Mouse (Mus musculus): ENCODE measurements at regions not wholly inside any gene's neighbourhood (a gene's known extent, or its start where the extent isn't known, plus 50 kb on each side); places are given as distances from the start of the nearest gene placed in this dataset.

DNA sequence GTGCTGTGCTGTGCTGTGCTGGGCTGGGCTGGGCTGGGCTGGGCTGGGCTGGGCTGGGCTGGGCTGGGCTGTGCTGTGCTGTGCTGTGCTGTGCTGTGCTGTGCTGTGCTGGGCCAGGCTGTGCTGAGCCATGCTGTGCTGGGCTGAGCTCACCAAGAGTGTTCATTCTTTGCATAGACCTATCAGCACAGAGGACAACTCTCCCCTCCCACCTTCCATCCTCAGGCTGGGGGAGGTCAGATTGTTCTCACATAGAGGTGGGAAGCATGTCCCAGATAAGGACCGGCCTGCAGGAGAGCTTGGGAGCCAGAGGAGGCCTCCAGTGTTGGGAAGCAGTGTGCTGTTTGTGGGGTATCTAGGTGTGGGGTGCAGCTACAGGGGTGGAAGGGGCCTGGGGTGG lies 188.0 kb downstream of the Matn1 start:
- Histone ChIP-seq H3K36me3 (ENCODE audit: poor library complexity, severe bottlenecking) (no peaks in the 10 kb centered on the region), H3K27me3 (no peaks in the 10 kb centered on the region), H3K9ac (peak overlapping the region; percentile 12; the same call in 1 of the 2 replicates), H3K4me2 (no peak overlapping the region), H3K27ac (no peak overlapping the region), H3K9me3 (replicated peaks) (no peaks in the 10 kb centered on the region), H3K4me3 (no peak overlapping the region), H3K4me1 (peaks cover 10% of the 10 kb centered on the region; the same call in 1 of the 2 replicates)
- no peak for ATAC-seq
- WGBS, result 18% methylated on average over 1 of the region's 1 CpGs

DNA sequence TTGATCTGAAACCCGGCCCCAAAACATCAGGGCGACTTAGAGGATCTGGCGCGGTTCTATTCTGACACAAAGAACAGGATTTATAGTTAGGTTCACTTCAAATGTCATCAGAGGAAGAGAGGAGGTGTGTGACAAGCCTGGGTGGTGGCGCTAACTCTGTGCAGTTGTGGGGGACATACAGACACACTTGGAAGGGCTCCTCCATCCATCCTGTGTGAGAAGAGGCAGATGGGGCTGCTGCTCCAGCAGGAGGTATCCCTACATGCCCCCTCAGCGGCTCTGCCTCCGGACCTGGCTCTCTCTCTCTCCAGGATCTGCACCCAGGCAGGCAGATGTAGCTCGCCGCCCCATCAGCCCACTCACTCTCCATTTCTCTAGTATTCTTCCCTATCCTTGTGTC lies 188.6 kb downstream of the Matn1 start:
- H3K27me3 ChIP-seq, result no peaks in the 10 kb centered on the region
- no peak overlapping the region for H3K4me3 ChIP-seq
- no peaks in the 10 kb centered on the region for H3K9me3 ChIP-seq (replicated peaks)
- 65% methylated on average over 9 of the region's 9 CpGs for WGBS
- H3K4me2 ChIP-seq, result no peak overlapping the region
- peaks cover 10% of the 10 kb centered on the region; the same call in 1 of the 2 replicates for H3K4me1 ChIP-seq
- peak overlapping the region; percentile 21; the same call in 1 of the 2 replicates for H3K9ac ChIP-seq
- no peak for ATAC-seq
- H3K36me3 ChIP-seq (ENCODE audit: poor library complexity, severe bottlenecking), result no peaks in the 10 kb centered on the region
- H3K27ac ChIP-seq, result no peak overlapping the region

DNA sequence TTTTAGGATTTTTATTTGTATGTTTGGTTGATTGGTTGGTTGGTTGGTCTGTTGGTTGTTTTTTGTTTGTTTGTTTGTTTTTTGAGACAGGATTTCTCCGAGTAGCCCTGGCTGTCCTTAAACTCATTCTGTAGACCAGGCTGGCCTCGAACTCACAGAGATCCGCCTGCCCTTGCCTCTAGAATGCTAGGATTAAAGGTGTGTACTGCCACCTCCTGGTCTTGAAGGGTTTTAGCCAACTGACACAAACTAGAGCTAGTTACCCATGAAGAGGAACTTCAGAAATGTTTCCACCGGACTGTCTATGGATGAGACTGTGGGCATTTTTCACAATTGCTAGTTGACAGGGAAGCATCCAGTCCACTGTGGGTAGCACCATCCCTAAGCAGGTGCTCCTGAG lies 191.7 kb downstream of the Matn1 start:
- H3K9ac ChIP-seq, result no peak overlapping the region
- no peaks in the 10 kb centered on the region for H3K27me3 ChIP-seq
- H3K4me2 ChIP-seq, result no peak overlapping the region
- H3K4me1 ChIP-seq, result peaks cover 6% of the 10 kb centered on the region; the same call in 1 of the 2 replicates
- H3K36me3 ChIP-seq (ENCODE audit: poor library complexity, severe bottlenecking), result no peaks in the 10 kb centered on the region
- H3K4me3 ChIP-seq, result no peak overlapping the region
- no peak for ATAC-seq
- H3K27ac ChIP-seq, result no peak overlapping the region
- no peaks in the 10 kb centered on the region for H3K9me3 ChIP-seq (replicated peaks)
- WGBS, result 89% methylated on average over 4 of the region's 4 CpGs

DNA sequence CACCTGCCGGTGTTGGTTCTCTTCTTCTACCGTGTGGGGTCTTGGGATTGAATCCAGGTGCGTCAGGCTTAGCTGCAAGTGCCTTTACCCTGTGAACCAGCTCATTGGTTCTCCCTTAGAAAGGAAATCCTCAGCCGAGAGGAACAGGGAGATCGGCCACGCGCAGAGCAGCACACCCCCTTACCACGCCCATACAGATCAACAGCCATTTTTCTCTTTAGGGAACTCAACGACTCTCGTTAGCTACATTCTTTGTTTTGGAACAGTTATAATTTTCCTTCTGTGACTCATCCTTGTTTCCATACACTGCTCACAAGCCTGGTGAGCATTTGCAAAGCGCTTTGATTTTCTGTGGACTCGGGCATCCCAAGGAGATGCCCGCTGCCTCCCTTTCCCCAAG lies 194.7 kb downstream of the Matn1 start:
- H3K9me3 ChIP-seq (replicated peaks), result no peaks in the 10 kb centered on the region
- H3K4me2 ChIP-seq, result no peak overlapping the region
- H3K4me3 ChIP-seq, result no peak overlapping the region
- no peaks in the 10 kb centered on the region for H3K36me3 ChIP-seq (ENCODE audit: poor library complexity, severe bottlenecking)
- 71% methylated on average over 13 of the region's 13 CpGs for WGBS
- H3K27me3 ChIP-seq, result no peaks in the 10 kb centered on the region
- peaks cover 11% of the 10 kb centered on the region for H3K4me1 ChIP-seq
- no peak overlapping the region for H3K27ac ChIP-seq
- no peak for ATAC-seq
- H3K9ac ChIP-seq, result no peak overlapping the region

DNA sequence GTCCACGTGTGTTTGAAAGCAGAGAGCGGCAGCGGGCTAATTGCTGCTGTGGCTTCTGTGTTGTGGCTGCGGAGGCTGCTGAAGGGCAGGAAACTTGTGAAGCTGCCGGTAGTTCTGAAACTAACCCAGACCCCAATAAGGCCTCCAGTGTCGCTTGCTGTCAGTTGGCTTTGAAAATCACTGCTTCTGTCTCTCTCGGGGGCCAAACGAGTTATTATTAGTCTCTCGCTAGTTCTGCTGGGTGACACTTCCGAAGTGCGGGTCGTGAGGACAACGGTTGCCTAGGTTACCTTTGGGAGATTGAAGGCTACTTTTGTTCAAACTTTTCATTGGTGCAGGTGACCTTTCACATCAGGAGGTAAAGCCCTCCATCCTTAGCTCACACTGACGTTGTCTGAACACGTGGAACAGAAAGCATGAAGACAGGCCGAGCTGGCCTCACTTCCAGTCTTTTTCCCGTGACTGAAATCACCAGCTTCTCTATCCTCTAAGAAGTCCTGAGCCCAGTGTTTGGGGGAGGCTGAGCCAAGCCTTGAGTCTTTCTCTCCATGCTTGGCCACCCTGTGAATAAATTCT lies 197.8 kb downstream of the Matn1 start:
- no peaks in the 10 kb centered on the region for H3K9me3 ChIP-seq (replicated peaks)
- no peak overlapping the region for H3K27ac ChIP-seq
- H3K9ac ChIP-seq, result no peak overlapping the region
- no peak for ATAC-seq
- H3K4me3 ChIP-seq, result no peak overlapping the region
- no peaks in the 10 kb centered on the region for H3K36me3 ChIP-seq (ENCODE audit: poor library complexity, severe bottlenecking)
- H3K4me1 ChIP-seq, result peaks cover 11% of the 10 kb centered on the region
- 23% methylated on average over 17 of the region's 17 CpGs for WGBS
- H3K27me3 ChIP-seq, result no peaks in the 10 kb centered on the region
- H3K4me2 ChIP-seq, result no peak overlapping the region

DNA sequence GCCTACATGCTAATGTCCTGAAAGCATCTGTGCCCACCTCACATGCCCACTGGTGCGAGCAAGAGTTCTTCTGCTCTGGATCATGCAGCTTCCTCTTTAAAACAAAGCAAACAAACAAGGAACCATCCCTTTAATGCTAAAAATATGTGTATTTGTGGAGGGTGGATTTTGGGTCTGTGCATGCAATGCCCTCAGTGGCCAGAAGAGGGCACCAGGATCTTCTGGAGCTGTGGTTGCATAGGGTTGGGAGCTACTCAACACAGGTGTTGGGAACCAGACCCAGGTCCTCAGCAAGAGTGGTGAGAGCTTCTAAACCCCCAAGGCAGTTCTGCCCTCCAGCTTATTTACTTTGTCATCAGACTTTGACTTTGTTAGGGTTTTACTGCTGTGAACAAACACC lies 201.3 kb downstream of the Matn1 start:
- no peak overlapping the region for H3K4me3 ChIP-seq
- no peaks in the 10 kb centered on the region for H3K9me3 ChIP-seq (replicated peaks)
- peaks cover 21% of the 10 kb centered on the region for H3K4me1 ChIP-seq
- H3K4me2 ChIP-seq, result no peak overlapping the region
- H3K9ac ChIP-seq, result no peak overlapping the region
- H3K27ac ChIP-seq, result no peak overlapping the region
- H3K27me3 ChIP-seq, result no peaks in the 10 kb centered on the region
- ATAC-seq, result no peak
- H3K36me3 ChIP-seq (ENCODE audit: poor library complexity, severe bottlenecking), result no peaks in the 10 kb centered on the region
- WGBS, result 89% methylated on average over 1 of the region's 1 CpGs

DNA sequence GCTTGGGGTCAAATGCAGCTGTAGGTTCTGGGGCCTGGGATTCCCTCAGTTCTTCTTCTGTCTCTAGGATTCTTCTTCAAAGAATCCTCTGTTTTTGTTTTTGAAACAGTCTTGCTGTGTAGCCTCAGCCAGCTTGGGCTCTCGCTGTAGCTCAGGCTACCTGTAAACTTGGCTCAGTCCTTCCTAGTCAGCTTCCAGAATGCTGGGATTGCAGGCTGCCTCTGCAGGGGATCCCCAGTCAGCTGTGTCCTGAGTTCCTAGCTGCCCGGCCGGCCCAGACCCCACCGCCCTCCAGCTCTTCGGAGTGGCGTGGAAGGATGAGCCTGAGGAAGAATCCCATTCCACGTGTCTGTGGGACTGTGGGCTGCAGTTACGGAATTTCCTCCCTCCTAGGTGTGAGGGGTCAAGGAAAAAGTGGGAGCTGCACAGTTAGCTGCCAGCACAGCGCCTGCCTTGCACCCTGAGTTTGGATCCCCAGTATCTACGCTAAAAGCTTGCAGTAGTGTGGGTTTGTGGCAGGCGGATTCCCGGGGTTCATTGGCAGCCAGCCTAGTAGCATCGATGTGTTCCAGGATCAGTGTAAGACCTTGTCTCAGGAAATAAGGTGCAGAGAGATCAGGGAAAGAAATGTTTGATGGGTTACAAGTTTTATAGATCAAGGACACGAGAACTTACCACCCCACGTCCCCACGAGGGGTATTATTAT lies 204.0 kb downstream of the Matn1 start:
- no peak overlapping the region for H3K4me2 ChIP-seq
- WGBS, result 62% methylated on average over 16 of the region's 16 CpGs
- no peaks in the 10 kb centered on the region for H3K36me3 ChIP-seq (ENCODE audit: poor library complexity, severe bottlenecking)
- ATAC-seq, result no peak
- H3K9me3 ChIP-seq (replicated peaks), result no peaks in the 10 kb centered on the region
- H3K27ac ChIP-seq, result peak overlapping the region; percentile 35; the same call in 1 of the 2 replicates
- peaks cover 12% of the 10 kb centered on the region for H3K4me1 ChIP-seq
- H3K9ac ChIP-seq, result peak overlapping the region; percentile 30; the same call in 1 of the 2 replicates
- no peaks in the 10 kb centered on the region for H3K27me3 ChIP-seq
- no peak overlapping the region for H3K4me3 ChIP-seq

DNA sequence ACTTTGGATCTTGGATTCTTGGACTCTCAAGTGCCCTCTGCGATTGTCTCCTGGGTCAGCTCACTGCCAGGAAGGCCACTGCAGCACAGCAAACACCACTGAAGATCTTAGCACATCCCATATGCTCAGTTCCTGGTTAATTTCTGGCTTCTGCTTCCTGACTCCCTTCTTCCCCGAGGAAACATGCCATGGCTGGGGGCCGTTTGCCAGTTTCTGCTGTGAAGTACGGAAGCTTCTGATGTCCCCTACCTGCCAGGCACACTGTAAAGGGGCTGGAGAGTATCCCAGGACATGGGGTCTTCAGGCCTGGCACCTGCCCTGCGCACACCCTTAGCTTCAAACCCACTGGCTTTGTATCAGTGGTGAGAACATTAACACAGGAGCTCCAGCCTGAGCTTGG lies 205.3 kb downstream of the Matn1 start:
- no peak overlapping the region for H3K4me3 ChIP-seq
- ATAC-seq, result no peak
- H3K27me3 ChIP-seq, result no peaks in the 10 kb centered on the region; the same call in 1 of the 2 replicates
- no peak overlapping the region for H3K4me2 ChIP-seq
- H3K9ac ChIP-seq, result no peak overlapping the region
- 85% methylated on average over 5 of the region's 5 CpGs for WGBS
- no peaks in the 10 kb centered on the region for H3K36me3 ChIP-seq (ENCODE audit: poor library complexity, severe bottlenecking)
- peaks cover 12% of the 10 kb centered on the region for H3K4me1 ChIP-seq
- H3K27ac ChIP-seq, result no peak overlapping the region
- H3K9me3 ChIP-seq (replicated peaks), result no peaks in the 10 kb centered on the region

DNA sequence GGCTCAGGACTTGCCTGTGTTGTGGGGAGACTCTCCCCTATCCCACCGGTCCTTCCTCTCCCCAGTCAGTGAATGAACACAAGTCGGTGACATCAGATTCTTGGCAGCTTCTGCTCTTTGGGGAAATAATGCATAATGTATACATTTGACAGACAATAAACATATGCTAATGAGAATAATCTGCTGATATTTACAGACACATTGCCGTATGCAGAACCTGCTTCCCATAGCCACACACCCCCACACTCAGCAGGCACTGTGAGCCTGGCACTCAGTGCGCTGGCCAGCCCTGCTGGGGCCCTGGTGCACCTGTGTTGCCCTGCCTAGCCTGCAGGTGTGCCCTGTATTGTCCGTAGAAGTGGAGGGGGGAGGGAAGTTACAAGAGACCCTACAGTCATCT lies 215.5 kb downstream of the Matn1 start:
- peak; percentile 73 for ATAC-seq
- peak overlapping the region; percentile 22; the same call in 1 of the 2 replicates for H3K27ac ChIP-seq
- peak overlapping the region; percentile 23 for H3K4me2 ChIP-seq
- H3K4me3 ChIP-seq, result no peak overlapping the region
- 23% methylated on average over 5 of the region's 5 CpGs for WGBS
- peaks cover 50% of the 10 kb centered on the region for H3K4me1 ChIP-seq
- no peaks in the 10 kb centered on the region for H3K36me3 ChIP-seq (ENCODE audit: poor library complexity, severe bottlenecking)
- no peaks in the 10 kb centered on the region for H3K27me3 ChIP-seq
- peak overlapping the region; percentile 35; the same call in 1 of the 2 replicates for H3K9ac ChIP-seq
- H3K9me3 ChIP-seq (replicated peaks), result no peaks in the 10 kb centered on the region

DNA sequence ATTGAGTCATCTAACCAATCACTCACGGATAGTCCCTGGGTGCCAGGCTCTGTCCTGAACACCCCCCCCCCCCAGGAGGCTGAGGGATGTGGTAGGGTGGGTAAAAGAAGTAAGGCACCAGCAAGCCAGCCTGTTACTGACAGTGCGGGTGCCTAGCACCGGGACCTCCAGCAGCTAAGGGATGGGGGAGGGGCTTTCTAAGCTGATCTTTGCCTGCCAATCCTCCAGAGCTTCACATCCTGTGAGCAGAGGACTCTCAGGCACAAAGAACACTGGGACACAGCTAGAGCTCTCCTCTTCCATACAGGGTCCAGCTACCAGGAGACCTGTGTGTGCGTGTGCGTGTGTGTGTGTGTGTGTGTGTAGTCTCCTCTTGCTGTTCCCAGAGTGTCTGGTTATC lies 215.9 kb downstream of the Matn1 start:
- peak overlapping the region; percentile 22; the same call in 1 of the 2 replicates for H3K27ac ChIP-seq
- 20% methylated on average over 5 of the region's 5 CpGs for WGBS
- H3K9me3 ChIP-seq (replicated peaks), result no peaks in the 10 kb centered on the region
- no peaks in the 10 kb centered on the region for H3K27me3 ChIP-seq
- peaks cover 50% of the 10 kb centered on the region for H3K4me1 ChIP-seq
- peak overlapping the region; percentile 23 for H3K4me2 ChIP-seq
- no peaks in the 10 kb centered on the region for H3K36me3 ChIP-seq (ENCODE audit: poor library complexity, severe bottlenecking)
- ATAC-seq, result peak; percentile 61
- peak overlapping the region; percentile 35; the same call in 1 of the 2 replicates for H3K9ac ChIP-seq
- no peak overlapping the region for H3K4me3 ChIP-seq

DNA sequence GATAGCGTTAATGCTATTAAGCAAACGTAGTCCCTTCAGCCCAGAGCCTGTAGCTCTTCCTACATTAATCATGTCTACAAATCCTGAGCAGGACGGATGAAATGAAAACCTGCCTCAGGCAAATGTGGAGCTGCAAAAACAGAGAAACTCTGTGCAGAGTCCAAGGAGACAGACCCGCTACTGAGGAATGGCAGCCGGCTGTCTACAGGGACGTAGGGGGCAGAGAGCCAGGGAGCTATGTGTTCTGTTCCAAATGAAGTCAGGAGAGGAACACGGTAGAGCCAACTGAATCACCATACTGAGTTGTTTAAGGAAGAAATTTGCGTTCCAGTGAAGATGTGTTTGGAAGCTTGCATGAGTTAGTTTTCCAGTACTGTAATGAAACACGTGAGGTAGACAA lies 217.3 kb downstream of the Matn1 start:
- Histone ChIP-seq H3K27ac (no peak overlapping the region), H3K9ac (no peak overlapping the region), H3K27me3 (peaks cover 4% of the 10 kb centered on the region; the same call in 1 of the 2 replicates), H3K9me3 (replicated peaks) (no peaks in the 10 kb centered on the region), H3K4me1 (peaks cover 50% of the 10 kb centered on the region), H3K4me2 (no peak overlapping the region), H3K36me3 (ENCODE audit: poor library complexity, severe bottlenecking) (no peaks in the 10 kb centered on the region), H3K4me3 (no peak overlapping the region)
- no peak for ATAC-seq
- 79% methylated on average over 9 of the region's 9 CpGs for WGBS

DNA sequence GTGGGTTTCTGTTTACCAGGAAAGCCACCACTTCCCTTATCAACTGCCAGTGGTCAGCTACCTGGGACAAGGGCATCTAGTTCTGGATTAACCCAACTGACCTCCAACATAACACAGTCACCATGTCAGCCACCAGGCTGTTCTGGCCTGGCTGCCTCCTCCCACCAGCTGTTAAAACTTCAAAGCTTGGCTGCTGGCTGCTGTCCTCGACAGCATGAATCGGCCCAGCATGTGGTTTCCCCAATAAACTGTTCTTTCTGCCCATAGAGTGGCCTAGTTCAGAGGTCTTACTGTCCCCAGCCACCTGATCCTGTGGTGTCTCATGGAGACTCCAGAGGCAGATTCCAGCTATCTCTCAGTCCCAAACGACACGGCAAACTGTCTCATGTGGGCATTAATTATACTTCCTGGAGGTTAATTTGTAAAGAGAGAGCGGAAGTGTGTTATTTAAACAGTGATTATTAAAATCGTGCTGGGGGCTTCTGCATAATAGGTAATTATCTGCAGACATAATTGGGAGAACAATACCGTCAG lies 219.7 kb downstream of the Matn1 start:
- Histone ChIP-seq H3K4me2 (no peak overlapping the region), H3K27me3 (peaks cover 4% of the 10 kb centered on the region; the same call in 1 of the 2 replicates), H3K4me1 (peaks cover 39% of the 10 kb centered on the region), H3K9me3 (replicated peaks) (no peaks in the 10 kb centered on the region), H3K36me3 (ENCODE audit: poor library complexity, severe bottlenecking) (no peaks in the 10 kb centered on the region), H3K9ac (no peak overlapping the region), H3K27ac (no peak overlapping the region), H3K4me3 (no peak overlapping the region)
- no peak for ATAC-seq
- WGBS, result 10% methylated on average over 7 of the region's 7 CpGs

Measured in forebrain, embryonic 13.5 days (tissue).